Mouse (Mus musculus) C2C12 (cell line): ENCODE data around the gene E130308A19Rik.

Source experiments
- CEBPB ChIP-seq: IDR thresholded peaks from one replicate; pipeline ENCODE4 v1.6.1; 2011; ENCODE audit warnings: low read depth, mild to moderate bottlenecking, control low read depth, moderate library complexity
- CTCF ChIP-seq: IDR thresholded peaks from one replicate; pipeline ENCODE4 v1.5.1; 2011; ENCODE audit not compliant: control insufficient read depth, insufficient read depth, insufficient read length
- FOSL1 ChIP-seq: IDR thresholded peaks from one replicate; pipeline ENCODE4 v1.8.0; 2011; ENCODE audit warnings: mild to moderate bottlenecking, low read length; ENCODE audit not compliant: poor library complexity, insufficient read depth, severe bottlenecking
- MAX ChIP-seq: IDR thresholded peaks from one replicate; pipeline ENCODE4 v1.6.1; 2011; ENCODE audit warnings: mild to moderate bottlenecking, control low read depth
- MYOG ChIP-seq: IDR thresholded peaks from one replicate; pipeline ENCODE4 v1.6.1; 2011; ENCODE audit not compliant: control insufficient read depth, insufficient read length; ENCODE audit errors: extremely low read depth

DNA sequence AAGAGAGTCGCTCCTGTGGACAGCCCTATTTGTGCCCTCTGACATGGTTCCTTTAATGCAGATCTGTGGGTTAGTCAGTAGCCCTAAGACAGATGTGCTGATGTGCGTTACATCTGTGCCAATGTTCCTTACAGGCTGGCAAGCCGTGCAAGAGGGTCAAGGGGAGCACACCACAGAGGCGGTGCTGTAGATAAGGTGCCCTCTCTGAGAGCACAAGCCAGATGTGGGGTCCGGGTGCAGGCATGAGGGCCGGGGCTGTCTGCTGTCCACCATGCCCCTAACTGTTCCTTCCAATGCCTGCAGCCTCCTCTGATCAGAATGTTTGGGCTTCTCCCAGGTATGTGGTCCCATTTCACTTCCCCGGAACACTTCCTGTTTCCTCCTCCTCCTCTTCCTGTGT, 138.9 kb downstream of the E130308A19Rik start:
- TF ChIP-seq CEBPB (no peak), CTCF (no peak), MYOG (no peak), MAX (no peak), FOSL1 (no peak)
